Mouse (Mus musculus) neural tube, embryonic 12.5 days (tissue): Measurements from ENCODE around the gene Whamm. TPM values are rescaled to one million over a fixed set of nuclear protein-coding genes. Genes with fewer than 3 reads are reported as not detected.

Source experiments
- ATAC-seq: fragments of 200-750 bp; cut with Nextera tagmentation; 2 replicates; pipeline ENCODE4 v1.8.0; 2017; ENCODE audit warnings: low read depth, mild to moderate bottlenecking, moderate TSS enrichment, moderate library complexity; ENCODE audit not compliant: low FRiP score
- H3K27ac ChIP-seq: fragments of 300-500 bp; sonication (generic); 2 replicates; pipeline ENCODE4 v1.5.1; 2016
- H3K27me3 ChIP-seq: fragments of 300-500 bp; sonication (generic); replicated peaks from 2 replicates; pipeline ENCODE4 v1.6.1; 2016; ENCODE audit warnings: mild to moderate bottlenecking
- H3K36me3 ChIP-seq: fragments of 300-500 bp; sonication (generic); 2 replicates; pipeline ENCODE4 v1.6.1; 2016; ENCODE audit warnings: mild to moderate bottlenecking
- H3K4me1 ChIP-seq: fragments of 300-500 bp; sonication (generic); 2 replicates; pipeline ENCODE4 v1.6.1; 2016
- H3K4me2 ChIP-seq: fragments of 300-500 bp; sonication (generic); replicated peaks from 2 replicates; pipeline ENCODE4 v1.6.1; 2016; ENCODE audit warnings: mild to moderate bottlenecking
- H3K4me3 ChIP-seq: fragments of 300-500 bp; sonication (generic); 2 replicates; pipeline ENCODE4 v1.5.1; 2016
- H3K9ac ChIP-seq: fragments of 300-500 bp; sonication (generic); 2 replicates; pipeline ENCODE4 v1.6.1; 2016; ENCODE audit warnings: mild to moderate bottlenecking
- H3K9me3 ChIP-seq: fragments of 300-500 bp; sonication (generic); 2 replicates; pipeline ENCODE4 v1.6.1; 2016; ENCODE audit warnings: mild to moderate bottlenecking
- WGBS: fragments of 180-500 bp; shearing (Covaris S2); methylation state at CpG from one replicate; pipeline ENCODE4 v1.1.7; 2016; 5-methylcytosine and 5-hydroxymethylcytosine counted together
- polyA plus RNA-seq: library from polyadenylated mRNA; unstranded; fragments of >200 nt; fragmentation: Nextera tagmentation; extraction: Ambion mirVana; gene quantifications from 2 replicates; pipeline ENCODE4 v1.2.1, GENCODE M21; 2016

The Whamm gene
- polyA plus RNA-seq: 5.9 and 7.5 TPM in 2 replicates

DNA sequence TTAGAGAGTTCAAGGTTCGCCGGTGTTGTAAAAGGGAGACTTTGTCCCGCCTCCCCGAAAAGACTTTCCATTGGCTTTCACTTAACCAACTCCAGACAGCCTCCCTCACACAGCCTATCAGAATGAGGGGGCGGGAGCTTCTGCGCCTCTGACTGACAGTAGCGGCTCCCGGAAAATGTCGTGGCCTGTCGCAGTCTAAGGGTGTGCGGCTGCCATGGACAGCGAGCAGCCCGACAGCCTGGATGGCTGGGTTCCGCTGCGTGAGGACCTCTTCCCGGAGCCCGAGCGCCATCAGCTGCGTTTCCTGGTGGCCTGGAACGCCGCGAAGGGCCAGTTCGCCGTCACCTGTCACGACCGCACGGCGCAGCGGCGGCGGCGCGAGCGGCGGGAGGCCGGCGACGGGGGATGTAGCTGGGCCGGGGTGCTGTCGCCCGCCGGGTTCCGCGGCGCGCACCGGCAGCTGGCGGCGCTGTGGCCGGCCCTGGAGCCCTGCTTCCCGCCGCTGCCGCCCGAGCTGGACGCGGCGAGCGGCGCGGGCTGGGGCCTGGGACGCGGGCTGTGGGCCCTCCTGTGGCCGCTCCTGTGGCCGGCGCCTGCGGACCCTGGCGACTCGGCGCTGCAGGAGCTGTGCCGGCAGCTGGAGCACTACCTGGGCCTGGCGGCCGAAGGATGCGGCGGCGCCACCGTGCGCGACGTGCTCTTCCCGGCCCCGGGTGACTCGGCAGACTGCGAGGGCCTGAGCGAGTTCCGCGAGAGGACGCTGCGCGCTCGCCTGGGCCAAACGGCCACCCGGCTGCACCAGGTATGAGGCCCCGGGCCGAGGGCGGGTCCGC is at the start of gene Whamm:
Gene Whamm (plus strand): TSS at position 159 of the 833 bp plus-strand sequence.
- Histone ChIP-seq H3K4me1 (peaks cover 13% of the 10 kb centered on the region), H3K36me3 (peaks cover 8% of the 10 kb centered on the region), H3K4me2 (peak within 1 kb of the TSS; percentile 77), H3K27ac (peak within 1 kb of the TSS; percentile 93), H3K9me3 (no peaks in the 10 kb centered on the region), H3K9ac (peak within 1 kb of the TSS; percentile 88), H3K4me3 (peak within 1 kb of the TSS; percentile 87), H3K27me3 (no peaks in the 10 kb centered on the region)
- WGBS: under 1% methylated on average over 96 of the region's 96 CpGs
- ATAC-seq: peak; percentile 100

DNA sequence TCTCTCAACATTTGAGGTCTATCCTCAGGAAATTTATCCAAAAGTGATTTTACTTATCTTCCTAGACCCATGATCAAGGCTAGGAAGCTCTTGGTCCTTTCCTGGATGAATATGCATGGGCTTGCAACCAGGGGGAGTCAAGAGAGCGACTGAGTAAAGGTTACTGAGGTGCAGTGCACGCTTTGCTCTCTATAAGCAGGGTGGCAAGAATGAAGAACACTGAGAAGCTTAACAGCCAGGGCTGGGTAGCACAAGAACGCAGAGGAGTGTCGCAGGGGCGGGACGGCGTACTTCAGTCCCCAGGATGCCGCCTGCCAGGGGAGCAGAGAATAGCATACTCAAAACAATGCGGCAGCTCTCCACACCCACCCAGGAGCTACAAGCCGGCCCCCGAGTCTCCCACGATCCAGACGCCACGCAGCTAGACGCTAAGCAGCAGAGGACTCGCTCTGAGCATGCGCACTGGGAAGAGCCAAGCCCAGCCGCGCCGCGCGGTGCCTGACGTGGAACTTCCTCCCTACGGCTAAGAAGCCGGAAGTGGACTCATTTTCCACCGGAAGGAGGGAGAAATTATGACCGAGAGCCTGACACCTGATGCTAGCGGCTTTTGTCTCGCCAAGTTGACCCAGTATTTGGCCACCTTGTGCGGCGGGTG is 47.9 kb upstream of the Whamm start:
- under 1% methylated on average over 31 of the region's 31 CpGs for whole genome bisulfite sequencing
- Histone ChIP-seq H3K9me3 (no peaks in the 10 kb centered on the region), H3K4me1 (peaks cover 11% of the 10 kb centered on the region), H3K9ac (peak overlapping the region; percentile 68), H3K4me3 (peak overlapping the region; percentile 61), H3K27ac (peak overlapping the region; percentile 81), H3K27me3 (no peaks in the 10 kb centered on the region), H3K4me2 (peak overlapping the region; percentile 74), H3K36me3 (peaks cover 9% of the 10 kb centered on the region; the same call in 1 of the 2 replicates)
- peak; percentile 98 for ATAC-seq

DNA sequence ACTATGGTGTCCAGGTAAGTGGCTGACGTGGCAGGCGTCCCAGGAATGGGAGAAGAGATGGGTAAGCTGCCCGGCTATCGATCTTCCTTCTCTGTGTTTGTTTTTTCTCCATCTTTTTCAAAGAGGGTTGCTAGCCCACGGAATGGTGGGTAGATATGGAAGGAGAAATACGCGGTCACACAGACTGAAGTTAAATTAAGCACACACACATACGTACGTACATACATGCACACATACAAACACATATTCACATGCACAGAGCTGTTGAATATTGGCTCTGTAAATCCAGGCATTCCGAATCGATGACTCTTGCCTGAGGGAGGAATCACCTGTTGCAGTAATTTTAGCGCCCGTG is 47.4 kb upstream of the Whamm start:
- Histone ChIP-seq H3K27ac (0 out of 2 replicates have a peak overlapping the region, but pooled peaks have one; percentile 81), H3K9me3 (no peaks in the 10 kb centered on the region), H3K9ac (peak overlapping the region; percentile 55), H3K4me3 (peak overlapping the region; percentile 61), H3K4me1 (peaks cover 11% of the 10 kb centered on the region), H3K36me3 (peaks cover 9% of the 10 kb centered on the region; the same call in 1 of the 2 replicates), H3K27me3 (no peaks in the 10 kb centered on the region), H3K4me2 (peak overlapping the region; percentile 74)
- no peak; the same call in 1 of the 2 replicates for ATAC-seq
- WGBS: 15% methylated on average over 13 of the region's 13 CpGs

DNA sequence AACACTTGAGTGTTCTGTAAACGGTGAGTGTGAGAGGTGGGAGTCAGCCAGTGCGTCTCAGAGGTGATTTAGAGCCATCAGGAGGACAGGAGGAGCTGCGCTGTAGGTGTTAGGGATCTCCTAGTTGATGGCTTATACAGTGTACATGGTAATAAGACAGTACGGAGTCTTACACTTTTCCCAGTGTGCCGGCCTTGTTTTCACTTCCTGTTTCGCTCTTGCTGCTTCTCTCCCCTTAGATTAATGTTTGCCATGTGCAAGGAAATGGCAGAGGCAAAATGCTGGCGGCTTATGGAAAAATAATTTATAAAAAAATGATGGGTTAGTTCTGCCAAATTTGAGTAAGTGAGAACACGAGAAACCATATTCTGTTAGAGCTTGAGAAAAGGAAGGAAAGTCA is 42.1 kb upstream of the Whamm start:
- Histone ChIP-seq H3K4me1 (peaks cover 10% of the 10 kb centered on the region), H3K27ac (no peak overlapping the region), H3K4me3 (no peak overlapping the region), H3K9me3 (0 out of 2 replicates have a peak, but pooled peaks cover 4% of the 10 kb centered on the region), H3K36me3 (peaks cover 60% of the 10 kb centered on the region), H3K27me3 (no peaks in the 10 kb centered on the region), H3K9ac (no peak overlapping the region), H3K4me2 (no peak overlapping the region)
- no peak for ATAC-seq
- WGBS: 95% methylated on average over 8 of the region's 8 CpGs

DNA sequence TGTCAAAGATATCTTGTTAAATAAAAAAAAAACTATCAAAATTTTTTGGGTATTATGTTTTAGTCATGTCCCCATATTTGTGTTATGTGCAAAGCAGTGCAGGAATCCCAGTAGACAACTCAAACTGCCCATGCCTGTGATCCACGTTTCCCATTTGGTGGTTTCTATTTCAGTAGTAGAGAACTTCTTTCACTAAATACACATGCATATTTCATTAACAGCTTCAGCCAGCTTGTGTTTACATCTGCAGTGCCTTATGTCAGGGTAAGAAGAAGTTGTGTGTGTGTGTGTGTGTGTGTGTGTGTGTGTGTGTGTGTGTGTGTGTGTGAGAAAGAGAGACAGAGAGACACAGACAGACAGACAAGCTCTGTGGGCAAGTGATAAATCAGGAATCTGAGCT is 39.6 kb upstream of the Whamm start:
- no peak overlapping the region for H3K4me3 ChIP-seq

DNA sequence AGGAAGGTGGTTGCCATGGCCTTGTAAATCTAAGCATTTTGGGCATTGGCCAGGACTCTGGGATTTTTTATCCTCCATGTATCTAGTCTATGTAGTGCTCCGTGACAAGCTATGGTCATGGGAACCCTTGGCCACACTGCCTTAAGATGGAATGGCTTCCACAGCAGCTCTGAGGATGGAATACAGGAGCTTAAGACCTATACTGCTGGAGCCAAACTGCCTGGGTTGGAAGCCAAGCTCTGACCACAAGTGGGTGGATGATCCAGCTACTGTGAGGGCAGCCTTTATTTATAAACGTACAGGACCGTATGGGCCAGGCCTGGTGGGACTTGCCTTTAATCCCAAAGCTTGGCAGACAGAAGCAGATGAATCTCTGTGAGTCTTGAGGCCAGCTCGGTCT is 34.6 kb upstream of the Whamm start:
- no peak for ATAC-seq
- no peak overlapping the region for H3K27ac ChIP-seq
- peaks cover 7% of the 10 kb centered on the region for H3K4me1 ChIP-seq
- 0 out of 2 replicates have a peak, but pooled peaks cover 4% of the 10 kb centered on the region for H3K9me3 ChIP-seq
- no peaks in the 10 kb centered on the region for H3K27me3 ChIP-seq
- H3K9ac ChIP-seq: no peak overlapping the region
- no peak overlapping the region for H3K4me2 ChIP-seq
- H3K4me3 ChIP-seq: no peak overlapping the region
- peaks cover 41% of the 10 kb centered on the region for H3K36me3 ChIP-seq
- WGBS: 88% methylated on average over 4 of the region's 4 CpGs

More for the DNA sequence above, 39.6 kb upstream of the Whamm start:
- H3K9ac ChIP-seq: no peak overlapping the region
- WGBS: 77% methylated on average over 1 of the region's 1 CpGs
- H3K27me3 ChIP-seq: no peaks in the 10 kb centered on the region
- no peak overlapping the region for H3K4me2 ChIP-seq
- no peaks in the 10 kb centered on the region for H3K4me1 ChIP-seq
- H3K36me3 ChIP-seq: peaks cover 74% of the 10 kb centered on the region
- no peak overlapping the region for H3K27ac ChIP-seq
- H3K9me3 ChIP-seq: 0 out of 2 replicates have a peak, but pooled peaks cover 4% of the 10 kb centered on the region
- no peak for ATAC-seq

DNA sequence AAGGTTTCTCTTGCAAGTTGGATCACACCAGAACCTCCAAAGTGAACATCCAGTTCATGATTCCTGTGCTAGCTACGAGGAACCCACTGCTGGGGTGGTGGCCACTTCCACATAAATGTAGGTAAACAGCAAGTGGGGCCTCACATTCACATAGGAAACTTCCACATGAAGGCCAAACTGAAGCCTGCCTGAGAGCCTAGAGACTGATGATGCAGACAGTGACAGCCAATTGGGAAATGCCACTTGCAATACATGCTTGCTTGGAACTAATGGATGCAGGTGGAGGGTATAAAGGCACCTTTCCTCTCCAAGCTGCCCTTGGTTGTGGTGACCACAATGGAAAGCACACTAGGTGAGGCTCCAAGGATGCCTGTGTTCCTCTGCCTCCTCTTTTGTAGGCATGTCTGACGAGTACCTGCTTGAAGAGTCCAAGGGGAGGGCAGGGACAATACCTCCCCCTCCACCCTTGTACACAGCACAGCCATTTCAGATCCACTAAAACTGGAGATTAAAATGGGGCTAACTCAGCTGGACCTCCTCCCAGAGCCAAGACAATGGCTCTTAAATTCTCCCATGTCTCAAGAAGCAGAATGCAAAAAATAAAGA is 32.9 kb upstream of the Whamm start:
- Histone ChIP-seq H3K27ac (no peak overlapping the region), H3K4me2 (no peak overlapping the region), H3K9ac (no peak overlapping the region), H3K4me1 (peaks cover 7% of the 10 kb centered on the region), H3K36me3 (peaks cover 24% of the 10 kb centered on the region), H3K4me3 (no peak overlapping the region), H3K27me3 (no peaks in the 10 kb centered on the region), H3K9me3 (0 out of 2 replicates have a peak, but pooled peaks cover 4% of the 10 kb centered on the region)
- 88% methylated on average over 2 of the region's 2 CpGs for WGBS
- ATAC-seq: no peak

DNA sequence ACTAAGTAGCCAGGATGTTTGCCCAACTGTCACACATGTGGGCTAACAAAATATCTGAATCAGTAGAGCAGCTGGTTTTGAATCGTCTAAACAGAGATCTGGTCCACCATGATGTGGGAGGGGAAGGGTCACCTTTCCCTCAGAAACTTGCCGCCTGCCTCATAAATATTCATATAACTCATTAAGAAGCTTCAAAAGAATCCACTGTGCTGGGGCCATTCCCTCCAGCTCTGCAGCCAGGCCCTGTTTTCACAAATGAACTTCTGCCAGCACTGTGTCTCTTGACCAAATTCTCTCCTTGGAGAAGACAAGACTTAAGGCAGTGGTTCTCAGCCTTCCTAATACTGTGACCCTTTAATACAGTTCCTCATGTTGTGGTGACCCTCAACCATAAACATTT is 31.5 kb upstream of the Whamm start:
- no peak overlapping the region for H3K4me2 ChIP-seq
- no peaks in the 10 kb centered on the region for H3K9me3 ChIP-seq
- no peak overlapping the region for H3K27ac ChIP-seq
- peaks cover 10% of the 10 kb centered on the region for H3K36me3 ChIP-seq
- WGBS: 18% methylated on average over 2 of the region's 2 CpGs
- no peak overlapping the region for H3K9ac ChIP-seq
- no peaks in the 10 kb centered on the region for H3K27me3 ChIP-seq
- ATAC-seq: no peak
- no peak overlapping the region for H3K4me3 ChIP-seq
- peaks cover 7% of the 10 kb centered on the region for H3K4me1 ChIP-seq

DNA sequence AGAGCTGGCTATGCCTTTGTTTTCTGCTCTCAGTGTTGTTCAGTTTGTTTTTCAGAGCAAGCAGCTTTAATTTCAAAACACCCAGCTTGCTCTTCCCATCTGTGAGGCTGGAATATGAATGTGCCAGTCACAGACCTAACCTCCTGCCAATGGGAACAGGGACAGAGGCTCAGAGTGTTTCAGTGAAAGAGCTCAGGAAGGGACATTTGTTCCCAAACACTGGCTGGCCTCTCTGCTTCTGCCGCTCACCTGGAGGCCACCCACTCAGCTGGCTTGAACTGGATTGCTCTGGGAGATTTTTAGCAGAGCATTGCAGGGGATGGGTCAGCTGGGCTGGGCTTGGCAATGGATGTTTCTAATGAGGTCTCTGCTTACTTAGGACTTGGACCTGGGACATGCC is 30.1 kb upstream of the Whamm start:
- WGBS: 58% methylated on average over 1 of the region's 1 CpGs
- Histone ChIP-seq H3K9ac (no peak overlapping the region), H3K9me3 (no peaks in the 10 kb centered on the region), H3K4me3 (no peak overlapping the region), H3K27me3 (no peaks in the 10 kb centered on the region), H3K4me1 (peaks cover 7% of the 10 kb centered on the region), H3K36me3 (no peaks in the 10 kb centered on the region), H3K27ac (no peak overlapping the region), H3K4me2 (no peak overlapping the region)
- no peak for ATAC-seq

DNA sequence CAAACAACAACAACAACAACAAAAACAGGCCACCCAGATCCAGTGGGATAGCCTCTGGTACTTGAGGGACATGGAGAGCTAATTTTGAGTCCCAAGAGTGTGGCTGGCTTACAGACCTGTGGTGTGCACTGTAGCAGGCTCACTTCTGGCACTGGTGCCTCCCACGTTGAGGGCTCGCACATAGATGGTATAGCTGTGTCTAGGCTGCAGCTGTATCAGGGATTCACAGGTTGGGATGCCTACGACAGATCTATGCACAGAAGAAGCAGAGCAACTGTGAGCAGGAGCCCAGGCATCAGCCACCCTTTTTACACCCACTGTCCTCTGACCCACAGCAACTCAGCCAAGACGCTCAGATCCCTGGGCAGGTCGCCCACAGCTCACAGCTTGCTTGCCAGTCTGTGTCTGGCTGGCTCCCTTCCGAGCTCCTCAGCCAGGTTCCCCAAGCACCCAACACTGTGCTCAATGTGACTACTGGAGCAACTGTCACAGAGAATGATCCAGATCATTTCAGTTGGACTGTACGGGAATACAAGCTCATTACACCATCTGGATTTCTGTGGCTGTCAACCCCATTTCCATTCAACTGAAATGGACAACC is 29.0 kb upstream of the Whamm start:
- no peak for ATAC-seq
- 85% methylated on average over 7 of the region's 7 CpGs for WGBS

DNA sequence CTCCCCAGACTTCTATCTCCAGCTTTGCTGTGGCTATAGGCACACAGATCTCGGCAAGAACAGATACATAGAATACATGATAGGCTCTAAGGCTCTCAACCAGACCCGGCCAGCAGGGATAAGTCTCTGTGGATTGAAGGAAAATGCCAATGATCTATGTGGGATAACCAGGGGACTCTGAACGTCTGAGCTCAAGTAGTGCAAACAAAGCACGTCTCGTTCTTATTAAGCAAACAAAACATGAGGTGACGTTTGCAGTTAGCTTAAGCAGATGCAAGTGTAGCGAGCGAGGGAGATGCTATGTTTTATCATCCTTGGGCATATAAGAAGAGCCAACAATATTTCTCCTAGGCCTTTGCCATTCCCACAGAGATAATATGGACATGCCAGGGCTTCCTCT is 28.1 kb upstream of the Whamm start:
- Histone ChIP-seq H3K4me2 (no peak overlapping the region), H3K9ac (no peak overlapping the region), H3K36me3 (no peaks in the 10 kb centered on the region), H3K9me3 (no peaks in the 10 kb centered on the region), H3K4me1 (peaks cover 7% of the 10 kb centered on the region), H3K4me3 (no peak overlapping the region), H3K27ac (no peak overlapping the region), H3K27me3 (no peaks in the 10 kb centered on the region)
- WGBS: 87% methylated on average over 8 of the region's 8 CpGs
- ATAC-seq: no peak

More for the DNA sequence above, 29.0 kb upstream of the Whamm start:
- Histone ChIP-seq H3K4me1 (peaks cover 7% of the 10 kb centered on the region), H3K27ac (no peak overlapping the region), H3K9me3 (no peaks in the 10 kb centered on the region), H3K4me2 (no peak overlapping the region), H3K9ac (no peak overlapping the region), H3K36me3 (no peaks in the 10 kb centered on the region), H3K4me3 (no peak overlapping the region), H3K27me3 (no peaks in the 10 kb centered on the region)

DNA sequence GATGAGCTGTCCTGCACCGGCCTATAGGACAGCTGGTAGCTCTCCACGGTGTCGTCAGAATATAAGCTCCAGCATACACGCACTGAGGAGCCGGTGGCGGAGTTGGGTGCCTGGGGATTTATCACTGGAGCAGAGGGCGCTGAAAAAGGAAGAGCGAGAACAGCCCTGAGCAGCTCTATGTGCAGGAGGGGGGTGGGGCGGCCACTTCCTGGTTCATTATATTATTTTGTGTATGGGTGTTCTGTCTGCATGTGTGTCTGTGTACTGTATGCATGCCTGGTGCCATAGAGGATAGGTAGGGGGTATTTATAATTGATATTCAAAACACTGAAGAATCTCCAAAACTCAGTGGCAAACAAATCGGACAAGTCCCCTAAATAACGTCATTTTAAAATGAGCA is 22.2 kb upstream of the Whamm start:
- 79% methylated on average over 11 of the region's 11 CpGs for WGBS
- Histone ChIP-seq H3K9ac (no peak overlapping the region), H3K4me1 (no peaks in the 10 kb centered on the region)

More for the DNA sequence above, 22.2 kb upstream of the Whamm start:
- Histone ChIP-seq H3K4me3 (no peak overlapping the region), H3K9me3 (no peaks in the 10 kb centered on the region), H3K36me3 (no peaks in the 10 kb centered on the region), H3K4me2 (no peak overlapping the region), H3K27ac (no peak overlapping the region), H3K27me3 (no peaks in the 10 kb centered on the region)
- ATAC-seq: no peak
